Mouse (Mus musculus): ENCODE measurements around the gene Ahcyl2. TPM values are rescaled to one million over a fixed set of nuclear protein-coding genes. Genes with fewer than 3 reads are reported as not detected.
A peak's percentile ranks its signal among the peaks of the same experiment; 100 is the strongest.

Gene Ahcyl2
- polyA plus RNA-seq, 1 experiment = 69.7 TPM

GRCm38 (mm10) chr6:29903343-29903914 is 135.6 kb downstream of the Ahcyl2 start:
- TF ChIP-seq CTCF (IDR thresholded peaks at IDR 0.05; ENCODE audit: insufficient read depth, low read length) (no peak), POLR2A (IDR thresholded peaks at IDR 0.05; ENCODE audit: borderline replicate concordance, extremely low read depth, low read depth, low read length) (no peak)
- DNase-seq = no peak
- 91% methylated on average over 3 of the region's 3 CpGs for WGBS

DNA sequence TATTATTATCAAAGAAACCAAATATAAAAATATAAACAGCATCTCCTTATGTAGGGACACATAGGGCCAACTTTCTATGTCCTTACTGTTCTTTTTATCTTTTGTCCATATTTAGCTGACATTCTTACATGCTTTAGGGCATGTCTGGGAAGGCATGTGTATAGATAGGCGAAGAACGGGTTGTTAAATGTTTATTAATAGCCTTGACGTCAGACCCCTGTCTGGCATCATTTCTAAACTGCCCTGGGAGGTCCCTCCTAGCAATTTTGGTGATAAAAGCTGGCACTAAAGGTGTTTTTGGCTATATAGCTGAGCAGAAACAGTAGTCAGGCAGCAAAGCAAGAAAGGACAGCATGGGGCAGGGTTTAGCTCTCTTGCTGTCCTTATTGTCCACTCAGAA is 136.5 kb downstream of the Ahcyl2 start:
- no peak for DNase-seq
- WGBS = 69% methylated on average over 3 of the region's 3 CpGs
- Histone ChIP-seq H3K4me3 (replicated peaks; ENCODE audit: extremely low read depth, low read depth, low read length) (no peak overlapping the region), H3K4me1 (ENCODE audit: control insufficient read depth, insufficient read depth, low read length) (no peaks in the 10 kb centered on the region)
- TF ChIP-seq POLR2A (IDR thresholded peaks at IDR 0.05; ENCODE audit: borderline replicate concordance, extremely low read depth, low read depth, low read length) = no peak
- TF ChIP-seq CTCF (IDR thresholded peaks at IDR 0.05; ENCODE audit: insufficient read depth, low read length) = no peak

More at GRCm38 (mm10) chr6:29903343-29903914, 135.6 kb downstream of the Ahcyl2 start:
- H3K4me3 ChIP-seq (replicated peaks; ENCODE audit: extremely low read depth, low read depth, low read length) = no peak overlapping the region
- no peaks in the 10 kb centered on the region for H3K4me1 ChIP-seq (ENCODE audit: control insufficient read depth, insufficient read depth, low read length)

GRCm38 (mm10) chr6:29910631-29911030 is 142.8 kb downstream of the Ahcyl2 start:
- no peak overlapping the region for H3K4me3 ChIP-seq (replicated peaks; ENCODE audit: extremely low read depth, low read depth, low read length)
- TF ChIP-seq POLR2A (IDR thresholded peaks at IDR 0.05; ENCODE audit: borderline replicate concordance, extremely low read depth, low read depth, low read length) (no peak), CTCF (IDR thresholded peaks at IDR 0.05; ENCODE audit: insufficient read depth, low read length) (no peak)
- DNase-seq = no peak
- H3K4me1 ChIP-seq (ENCODE audit: control insufficient read depth, insufficient read depth, low read length) = no peaks in the 10 kb centered on the region
- WGBS = 83% methylated on average over 3 of the region's 3 CpGs

GRCm38 (mm10) chr6:29913673-29914072 is 145.9 kb downstream of the Ahcyl2 start:
- 12% methylated on average over 1 of the region's 1 CpGs for WGBS
- no peak overlapping the region for H3K4me3 ChIP-seq (replicated peaks; ENCODE audit: extremely low read depth, low read depth, low read length)
- H3K4me1 ChIP-seq (ENCODE audit: control insufficient read depth, insufficient read depth, low read length) = peaks cover 5% of the 10 kb centered on the region
- DNase-seq = no peak
- TF ChIP-seq CTCF (IDR thresholded peaks at IDR 0.05; ENCODE audit: insufficient read depth, low read length) (no peak), POLR2A (IDR thresholded peaks at IDR 0.05; ENCODE audit: borderline replicate concordance, extremely low read depth, low read depth, low read length) (no peak)

DNA sequence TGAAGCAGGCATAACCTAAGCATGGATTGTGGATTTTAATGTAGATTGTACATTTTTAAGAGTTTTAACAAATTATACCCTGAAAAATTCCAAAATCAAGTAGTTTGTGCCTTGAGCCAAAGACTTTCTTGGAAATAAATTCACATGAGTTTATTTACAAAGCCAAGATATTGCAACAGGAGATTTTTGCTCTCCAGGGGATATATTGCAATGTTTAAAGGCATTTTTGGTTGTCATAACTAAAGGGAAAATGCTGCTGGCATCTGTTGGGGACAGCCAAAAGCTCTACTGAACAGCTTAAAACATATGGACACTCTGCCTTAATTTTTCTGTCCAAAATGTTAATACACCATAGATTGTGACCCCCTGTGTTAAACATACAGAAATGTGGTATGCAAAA is 146.3 kb downstream of the Ahcyl2 start:
- Histone ChIP-seq H3K4me3 (replicated peaks; ENCODE audit: extremely low read depth, low read depth, low read length) (no peak overlapping the region), H3K4me1 (ENCODE audit: control insufficient read depth, insufficient read depth, low read length) (peaks cover 5% of the 10 kb centered on the region)
- DNase-seq = no peak
- TF ChIP-seq POLR2A (IDR thresholded peaks at IDR 0.05; ENCODE audit: borderline replicate concordance, extremely low read depth, low read depth, low read length) (no peak), CTCF (IDR thresholded peaks at IDR 0.05; ENCODE audit: insufficient read depth, low read length) (no peak)

DNA sequence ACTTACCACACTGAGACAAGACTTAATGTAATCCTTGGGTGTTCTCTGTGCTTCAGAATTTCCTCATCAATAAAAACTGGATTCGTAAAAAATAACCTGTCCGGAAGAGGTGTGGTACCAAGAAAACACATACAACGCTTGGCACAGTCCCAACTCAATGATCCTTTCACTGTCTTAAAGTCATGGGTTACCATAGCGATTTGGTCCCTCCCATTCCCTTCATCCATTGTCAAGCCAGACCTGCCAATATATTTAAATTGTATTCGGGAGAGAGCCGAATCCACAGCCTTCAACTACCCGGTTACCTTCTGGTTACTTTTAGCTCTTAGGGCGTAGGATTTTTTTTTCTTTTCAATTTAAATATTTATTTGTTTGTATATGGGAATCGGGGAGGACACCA is 148.0 kb downstream of the Ahcyl2 start:
- 54% methylated on average over 9 of the region's 9 CpGs for WGBS
- TF ChIP-seq POLR2A (IDR thresholded peaks at IDR 0.05; ENCODE audit: borderline replicate concordance, extremely low read depth, low read depth, low read length) (no peak), CTCF (IDR thresholded peaks at IDR 0.05; ENCODE audit: insufficient read depth, low read length) (no peak)
- Histone ChIP-seq H3K4me3 (replicated peaks; ENCODE audit: extremely low read depth, low read depth, low read length) (no peak overlapping the region), H3K4me1 (ENCODE audit: control insufficient read depth, insufficient read depth, low read length) (peaks cover 5% of the 10 kb centered on the region)
- no peak for DNase-seq

DNA sequence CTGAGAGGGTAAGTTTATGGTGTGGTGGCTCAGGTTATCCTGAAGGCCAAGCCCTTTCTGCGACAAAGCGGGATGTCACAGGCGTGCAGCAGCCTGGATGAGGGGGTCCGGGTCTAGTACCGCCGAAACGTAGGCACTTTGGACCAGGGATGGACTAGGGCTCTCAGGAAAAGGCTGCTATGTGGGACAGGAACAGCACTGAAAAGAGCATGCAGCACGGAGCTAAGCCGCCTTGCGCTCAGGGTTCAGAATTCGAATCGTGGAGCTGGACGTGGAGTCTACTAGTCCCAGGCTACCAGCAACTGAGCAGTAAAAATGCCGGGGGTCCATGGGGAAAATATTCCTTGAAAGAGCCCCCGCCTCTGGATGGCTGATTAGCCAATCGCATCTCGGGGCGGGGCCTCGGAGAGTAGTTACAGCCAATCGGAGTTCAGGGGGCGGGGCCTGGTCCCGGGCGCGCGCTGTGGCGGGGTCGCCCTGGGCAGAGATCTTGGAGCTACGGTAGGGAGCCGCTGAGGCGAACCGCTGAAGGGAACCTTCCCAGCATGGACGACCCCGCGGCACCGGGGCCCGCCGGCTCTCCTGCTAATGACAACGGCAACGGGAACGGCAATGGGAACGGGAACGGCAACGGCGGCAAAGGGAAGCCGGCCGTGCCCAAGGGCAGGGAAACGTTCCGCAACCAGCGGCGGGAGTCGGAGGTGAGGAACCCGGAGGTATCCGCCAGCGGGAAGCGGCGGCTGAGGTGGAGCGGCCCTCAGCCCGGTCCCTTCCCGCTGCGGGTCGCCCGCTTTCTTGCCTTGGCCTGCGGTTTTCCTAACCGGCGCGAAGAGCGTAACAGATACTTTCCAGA is 148.9 kb downstream of the Ahcyl2 start, which contains the start of gene Strip2:
Strip2 (plus strand) TSS at position 483 of the 853 bp plus-strand sequence.
- Histone ChIP-seq H3K4me3 (replicated peaks; ENCODE audit: extremely low read depth, low read depth, low read length) (peak within 1 kb of the TSS; percentile 80), H3K4me1 (ENCODE audit: control insufficient read depth, insufficient read depth, low read length) (peaks cover 5% of the 10 kb centered on the region)
- TF ChIP-seq POLR2A (IDR thresholded peaks at IDR 0.05; ENCODE audit: borderline replicate concordance, extremely low read depth, low read depth, low read length) (no peak), CTCF (IDR thresholded peaks at IDR 0.05; ENCODE audit: insufficient read depth, low read length) (no peak)
- DNase-seq = peak; percentile 92
- under 1% methylated on average over 67 of the region's 67 CpGs for WGBS

GRCm38 (mm10) chr6:29917383-29917720 is 149.5 kb downstream of the Ahcyl2 start:
- TF ChIP-seq POLR2A (IDR thresholded peaks at IDR 0.05; ENCODE audit: borderline replicate concordance, extremely low read depth, low read depth, low read length) = no peak
- Histone ChIP-seq H3K4me1 (ENCODE audit: control insufficient read depth, insufficient read depth, low read length) (peaks cover 5% of the 10 kb centered on the region), H3K4me3 (replicated peaks; ENCODE audit: extremely low read depth, low read depth, low read length) (peak overlapping the region; percentile 73)
- under 1% methylated on average over 21 of the region's 21 CpGs for WGBS
- no peak for DNase-seq

GRCm38 (mm10) chr6:29917947-29918346 is 150.1 kb downstream of the Ahcyl2 start:
- TF ChIP-seq POLR2A (IDR thresholded peaks at IDR 0.05; ENCODE audit: borderline replicate concordance, extremely low read depth, low read depth, low read length) (no peak), CTCF (IDR thresholded peaks at IDR 0.05; ENCODE audit: insufficient read depth, low read length) (no peak)
- H3K4me1 ChIP-seq (ENCODE audit: control insufficient read depth, insufficient read depth, low read length) = peaks cover 5% of the 10 kb centered on the region
- 51% methylated on average over 4 of the region's 4 CpGs for WGBS
- DNase-seq = no peak
- H3K4me3 ChIP-seq (replicated peaks; ENCODE audit: extremely low read depth, low read depth, low read length) = no peak overlapping the region

DNA sequence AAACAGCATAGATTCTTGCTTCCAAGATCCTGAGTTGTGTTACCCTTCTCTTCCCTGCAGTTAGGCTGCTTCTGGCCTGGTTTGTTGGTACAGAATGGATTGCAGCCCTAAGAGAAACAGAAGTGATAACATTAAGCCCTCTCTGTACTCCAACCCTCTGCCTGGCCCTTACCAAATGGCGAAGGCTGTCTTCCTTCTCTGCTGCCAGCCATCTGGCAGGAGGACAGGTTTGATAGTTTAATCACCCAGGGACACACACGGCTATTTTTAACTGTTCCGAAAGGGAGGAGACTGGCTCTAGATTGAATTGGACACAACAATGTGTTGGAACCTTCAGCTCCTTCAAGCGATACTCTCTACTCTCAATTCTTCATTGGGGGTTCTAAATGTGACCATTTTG is 155.7 kb downstream of the Ahcyl2 start:
- DNase-seq = no peak
- H3K4me1 ChIP-seq (ENCODE audit: control insufficient read depth, insufficient read depth, low read length) = no peaks in the 10 kb centered on the region
- no peak for TF ChIP-seq CTCF (IDR thresholded peaks at IDR 0.05; ENCODE audit: insufficient read depth, low read length)
- TF ChIP-seq POLR2A (IDR thresholded peaks at IDR 0.05; ENCODE audit: borderline replicate concordance, extremely low read depth, low read depth, low read length) = no peak
- no peak overlapping the region for H3K4me3 ChIP-seq (replicated peaks; ENCODE audit: extremely low read depth, low read depth, low read length)
- WGBS = 65% methylated on average over 4 of the region's 4 CpGs

Data from lung, adult 2 months (tissue).